In the genomic region with DNA sequence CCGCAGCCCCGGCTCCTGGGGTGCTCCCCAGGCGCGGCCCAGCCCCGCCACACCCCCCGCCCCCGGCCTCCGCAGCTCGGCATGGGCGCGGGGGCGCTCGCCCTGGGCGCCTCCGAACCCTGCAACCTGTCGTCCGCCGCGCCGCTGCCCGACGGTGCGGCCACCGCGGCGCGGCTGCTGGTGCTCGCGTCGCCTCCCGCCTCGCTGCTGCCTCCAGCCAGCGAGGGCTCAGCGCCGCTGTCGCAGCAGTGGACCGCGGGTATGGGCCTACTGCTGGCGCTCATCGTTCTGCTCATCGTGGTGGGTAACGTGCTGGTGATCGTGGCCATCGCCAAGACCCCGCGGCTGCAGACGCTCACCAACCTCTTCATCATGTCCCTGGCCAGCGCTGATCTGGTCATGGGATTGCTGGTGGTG, we compare ENCODE assay signal across 9 mouse cellular contexts. TPM values are rescaled to one million over a fixed set of nuclear protein-coding genes. Genes with fewer than 3 reads are reported as not detected.
DNase-seq lines count a peak whose midpoint lies in the region; ATAC-seq and TF ChIP-seq lines count a peak whose summit lies in the region.
"Had no signal": no experiment of that assay in that cellular context is flagged by ENCODE, and none has a peak within 500 bp of the region (broad histone marks: within the 10 kb centered on the region; RNA-seq: fewer than 3 reads in every experiment).

No protein-coding gene starts in this region.

- no peak overlapping the region for H3K27ac ChIP-seq in limb, embryonic 12.5 days
- peak overlapping the region; percentile 7; the same call in 1 of the 2 replicates for H3K27ac ChIP-seq in olfactory bulb, adult 2 months (ENCODE audit: insufficient read depth, low read depth, low read length)

- no peak for TF ChIP-seq CTCF in olfactory bulb, adult 2 months (IDR thresholded peaks at IDR 0.05; ENCODE audit: insufficient read depth, low read depth, low read length)

- peak; percentile 12 to 27 for DNase-seq in adrenal gland, adult 18-20 months (ENCODE audit: low spot score in 2 of 2)
- no peak for DNase-seq in adrenal gland, adult (ENCODE audit: inconsistent age in 2 of 2, low spot score in 1 of 2)
- DNase-seq in right cerebral cortex, postnatal 14 days, result peak; percentile 28
- no peak for DNase-seq in right cerebral cortex, adult 2 months (ENCODE audit: low spot score in 2 of 2)
- DNase-seq in layer of hippocampus, postnatal 14 days (ENCODE audit: low spot score in 2 of 2), result no peak
- no peak for DNase-seq in adrenal gland, postnatal 25 days

- peak overlapping the region; percentile 57 for H3K4me3 ChIP-seq in limb, embryonic 12.5 days (replicated peaks)
- peak overlapping the region; percentile 62 for H3K4me3 ChIP-seq in olfactory bulb, adult 2 months (ENCODE audit: insufficient read depth, low read depth, low read length)

- H3K4me1 ChIP-seq in limb, embryonic 12.5 days (replicated peaks), result peaks cover 31% of the 10 kb centered on the region
- peaks cover 22% of the 10 kb centered on the region for H3K4me1 ChIP-seq in olfactory bulb, adult 2 months (ENCODE audit: control insufficient read depth, insufficient read depth, low read length)

- ATAC-seq in limb, embryonic 12.5 days (ENCODE audit: insufficient number of reproducible peaks, insufficient read depth, low FRiP score, low TSS enrichment, low read depth), result 0 out of 2 replicates have a peak, but pooled peaks have one; percentile 35

- no peaks in the 10 kb centered on the region for H3K36me3 ChIP-seq in limb, embryonic 12.5 days

- H3K4me2 ChIP-seq in limb, embryonic 12.5 days, result peak overlapping the region; percentile 94

- no peaks in the 10 kb centered on the region for H3K9me3 ChIP-seq in limb, embryonic 12.5 days

- peak overlapping the region; percentile 59 for H3K9ac ChIP-seq in limb, embryonic 12.5 days (replicated peaks)

- under 1% methylated on average over 43 of the region's 48 CpGs for WGBS in limb, embryonic 12.5 days
- under 1% methylated on average over 42 of the region's 48 CpGs for WGBS in olfactory bulb, adult 2 months

- no peak for TF ChIP-seq POLR2A in olfactory bulb, adult 2 months (IDR thresholded peaks at IDR 0.05; ENCODE audit: insufficient read depth, low read depth, low read length)

- peaks cover 88% of the 10 kb centered on the region for H3K27me3 ChIP-seq in limb, embryonic 12.5 days

RNA-seq across cellular contexts. Expression of gene Adrb1, which starts 0.3 kb away (rescaled TPM):
- total RNA-seq in adrenal gland, adult 18-20 months (2021), result 1 to 10 TPM; 2.0 to 7.8 TPM
- polyA plus RNA-seq in limb, embryonic 12.5 days (2016; fragmentation: Nextera tagmentation; extraction: Ambion mirVana), result 0.50 and 0.70 TPM in 2 replicates
- polyA plus RNA-seq in olfactory bulb, adult 2 months (2012; ENCODE audit: insufficient read depth, insufficient read length, low replicate concordance, missing spikeins), result not detected in 2 replicates
- 10 to 100 TPM; 12.1 to 15.7 TPM for total RNA-seq in layer of hippocampus, postnatal 14 days (2021)
- total RNA-seq in adrenal gland, postnatal 25 days (2021), result 2.6 and 4.2 TPM in 2 replicates
- total RNA-seq: common myeloid progenitor, adult 5-6 weeks had no signal

Comparison
In these comparisons a context has a peak if more than half of its experiments do, and no peak if none do; other contexts are left out.
1. DNase-seq: peak in adrenal gland, adult 18-20 months (2 of 2) and right cerebral cortex, postnatal 14 days (single experiment); none in adrenal gland, adult (0 of 2), right cerebral cortex, adult 2 months (0 of 2), layer of hippocampus, postnatal 14 days (0 of 2) and adrenal gland, postnatal 25 days (single experiment).